Mouse (Mus musculus): ENCODE data around the gene Chst13. TPM values are rescaled to one million over a fixed set of nuclear protein-coding genes. Genes with fewer than 3 reads are reported as not detected.

Gene Chst13
- polyA plus RNA-seq (2015; fragmentation: Nextera tagmentation; extraction: Ambion mirVana): 0.07 TPM in 1 of 2 replicates, not detected in the other

DNA sequence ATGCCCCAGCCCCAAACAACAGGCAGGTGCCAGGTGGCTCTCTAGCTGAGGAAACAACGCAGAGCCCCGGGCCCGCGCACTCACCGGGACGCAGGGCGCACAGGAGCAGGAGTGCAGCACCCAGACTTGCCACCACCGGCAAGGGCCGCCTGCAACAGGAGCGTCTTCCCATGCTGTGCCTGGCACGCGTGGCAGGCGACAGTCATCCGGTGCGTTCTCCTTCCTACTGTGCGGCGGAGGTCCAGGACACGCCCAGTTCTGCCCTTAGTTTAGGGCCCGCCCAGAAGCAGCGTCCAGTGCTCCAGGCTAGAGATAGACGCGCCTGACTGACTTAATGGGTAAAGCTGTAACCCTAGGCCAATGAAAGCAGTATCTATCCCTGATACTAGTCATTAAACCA lies at the start of gene Chst13:
TSS of gene Chst13 (minus strand) at position 195 of the 400 bp plus-strand sequence.

DNA sequence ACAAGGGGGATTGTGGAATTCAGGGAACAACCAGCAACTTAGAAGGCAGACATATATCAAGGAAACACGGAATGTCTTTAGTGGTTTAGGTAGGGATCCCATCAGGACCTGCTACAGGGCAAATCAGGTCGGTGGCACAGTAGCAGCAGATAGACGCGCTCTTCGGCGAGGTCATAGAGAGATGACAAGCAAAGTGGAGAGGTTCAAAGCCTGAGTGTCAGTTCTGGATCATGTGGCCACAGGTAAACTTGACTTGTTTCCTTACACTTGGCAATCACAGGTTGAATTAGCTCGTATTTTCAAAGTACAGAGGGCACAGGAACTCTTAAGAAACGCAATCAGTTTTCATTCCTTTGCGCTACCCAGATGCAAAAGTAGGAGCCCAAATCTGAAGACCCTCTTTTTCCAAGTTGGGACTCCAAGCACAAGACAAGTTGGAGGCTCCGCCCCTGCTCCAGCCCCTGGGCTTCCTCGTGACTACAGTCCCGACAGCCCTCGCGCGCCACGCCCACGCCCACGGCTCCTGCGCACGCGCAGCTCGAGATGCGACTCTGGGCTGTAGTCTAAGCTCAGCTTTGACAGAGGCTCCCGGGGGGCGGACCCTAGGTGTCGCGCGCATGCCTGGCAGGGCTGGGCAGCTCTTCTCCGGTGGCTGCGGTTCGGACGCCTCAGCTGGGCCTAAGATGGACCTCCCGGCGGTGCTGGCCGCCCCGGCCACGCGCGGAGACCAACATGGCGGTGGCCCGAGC lies 44.2 kb upstream of the Chst13 start, which contains the start of gene Zxdc:
TSS of gene Zxdc (plus strand) at position 517 of the 749 bp plus-strand sequence.

DNA sequence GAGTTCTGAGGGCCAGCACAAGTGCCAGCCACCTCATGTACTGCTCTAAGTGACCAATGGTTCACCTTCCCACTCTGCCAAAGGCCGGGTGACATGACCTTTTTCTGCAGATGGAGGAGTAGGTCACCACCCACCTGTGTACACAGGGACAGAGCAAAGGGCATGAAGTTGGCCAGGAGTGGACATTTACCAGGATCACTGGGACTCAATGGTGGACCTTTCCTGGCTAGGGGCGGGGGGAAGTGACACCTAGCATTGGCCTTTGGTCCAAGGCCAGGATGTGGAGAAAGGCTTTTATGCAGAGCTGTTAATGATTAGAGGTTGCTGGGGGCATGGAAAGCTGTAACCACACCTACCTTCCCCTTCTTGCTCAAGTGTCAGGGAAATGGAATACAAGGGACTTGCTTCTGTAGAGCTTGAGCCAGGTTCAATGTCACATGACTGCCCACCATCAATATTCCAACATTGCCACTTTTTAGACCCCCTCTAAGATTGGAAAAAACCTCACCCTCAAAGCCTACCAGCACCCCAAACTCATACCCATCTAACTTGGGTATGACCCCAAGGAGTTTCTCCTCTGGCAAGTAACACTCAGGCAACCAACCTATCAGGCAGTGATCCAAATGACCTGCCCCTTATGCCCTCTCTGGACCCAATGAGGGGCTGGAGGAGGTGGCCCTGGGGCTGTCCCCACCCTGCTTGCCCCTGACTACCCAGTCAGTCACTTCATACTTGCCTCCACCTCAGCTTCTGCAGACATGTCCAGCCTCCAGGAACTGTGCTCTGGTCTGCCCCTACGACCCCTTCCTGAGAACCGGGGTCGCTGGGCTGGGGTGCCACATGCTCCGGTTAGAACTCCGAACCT lies 7.8 kb upstream of the Chst13 start, which contains the start of gene Uroc1:
TSS of gene Uroc1 (plus strand) at position 724 of the 865 bp plus-strand sequence.

DNA sequence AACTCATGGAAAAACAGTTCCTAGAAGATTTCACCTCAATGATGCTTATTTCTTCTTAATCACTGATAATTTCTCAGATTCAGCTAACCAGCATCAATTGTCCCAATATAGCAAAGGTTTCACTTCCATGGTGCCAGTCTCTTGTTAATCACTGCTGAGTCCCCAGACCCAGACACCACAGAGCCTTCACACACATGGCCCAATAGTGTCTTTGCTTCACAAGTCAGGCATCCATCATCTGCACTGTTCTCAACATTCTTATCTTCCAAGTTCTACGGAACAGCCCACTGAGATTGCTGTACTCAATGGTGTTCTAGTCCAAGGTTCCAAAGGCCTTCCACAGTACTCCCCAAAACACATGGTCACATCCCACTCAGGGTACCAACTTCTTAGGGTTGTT lies 24.1 kb downstream of the Chst13 start, which contains the start of gene BC048671:
TSS of gene BC048671 (plus strand) at position 301 of the 400 bp plus-strand sequence.

Other genes starting within 250 kb of the Chst13 start
- not detected in 2 replicates for gene Vmn1r49, start 246.7 kb downstream of the Chst13 start, polyA plus RNA-seq (2015; fragmentation: Nextera tagmentation; extraction: Ambion mirVana)
- not detected in 2 replicates for gene Vmn1r50, start 223.8 kb downstream of the Chst13 start, polyA plus RNA-seq (2015; fragmentation: Nextera tagmentation; extraction: Ambion mirVana)
- gene Vmn1r51, start 202.6 kb downstream of the Chst13 start, polyA plus RNA-seq (2015; fragmentation: Nextera tagmentation; extraction: Ambion mirVana): 0.05 TPM in 1 of 2 replicates, not detected in the other
- gene Vmn1r52, start 150.4 kb downstream of the Chst13 start, polyA plus RNA-seq (2015; fragmentation: Nextera tagmentation; extraction: Ambion mirVana): not detected in 2 replicates
- gene V1ra8, start 122.4 kb downstream of the Chst13 start, polyA plus RNA-seq (2015; fragmentation: Nextera tagmentation; extraction: Ambion mirVana): not detected in 2 replicates
- not detected in 2 replicates for gene Vmn1r53, start 100.7 kb downstream of the Chst13 start, polyA plus RNA-seq (2015; fragmentation: Nextera tagmentation; extraction: Ambion mirVana)
- gene Vmn1r54, start 78.9 kb downstream of the Chst13 start, polyA plus RNA-seq (2015; fragmentation: Nextera tagmentation; extraction: Ambion mirVana): not detected in 2 replicates
- gene BC048671, start 24.0 kb downstream of the Chst13 start, polyA plus RNA-seq (2015; fragmentation: Nextera tagmentation; extraction: Ambion mirVana): not detected in 2 replicates
- 0.15 and 0.33 TPM in 2 replicates for gene Uroc1, start 8.1 kb upstream of the Chst13 start, polyA plus RNA-seq (2015; fragmentation: Nextera tagmentation; extraction: Ambion mirVana)
- 4.3 and 4.8 TPM in 2 replicates for gene Zxdc, start 44.3 kb upstream of the Chst13 start, polyA plus RNA-seq (2015; fragmentation: Nextera tagmentation; extraction: Ambion mirVana)
- 0.76 TPM in 1 of 2 replicates, not detected in the other for gene Cfap100, start 103.6 kb upstream of the Chst13 start, polyA plus RNA-seq (2015; fragmentation: Nextera tagmentation; extraction: Ambion mirVana)
- 3.2 and 3.8 TPM in 2 replicates for gene Klf15, start 137.4 kb upstream of the Chst13 start, polyA plus RNA-seq (2015; fragmentation: Nextera tagmentation; extraction: Ambion mirVana)
- gene Aldh1l1, start 161.2 kb upstream of the Chst13 start, polyA plus RNA-seq (2015; fragmentation: Nextera tagmentation; extraction: Ambion mirVana): 5.2 and 6.1 TPM in 2 replicates